Mouse (Mus musculus) liver, embryonic 11.5 days (tissue): Measurements from ENCODE around the gene Parp12. TPM values are rescaled to one million over a fixed set of nuclear protein-coding genes. Genes with fewer than 3 reads are reported as not detected.

Experiments
- ATAC-seq: fragments of 200-750 bp; cut with Nextera tagmentation; replicated peaks from 2 replicates; pipeline ENCODE4 v1.8.0; 2017; ENCODE audit warnings: moderate number of reproducible peaks, mild to moderate bottlenecking, moderate TSS enrichment, moderate library complexity; ENCODE audit not compliant: low FRiP score
- DNase-seq: peaks from one replicate; pipeline ENCODE4 v3.0.0-alpha.2; 2017; ENCODE audit warnings: low spot score
- H3K27ac ChIP-seq: fragments of 300-500 bp; sonication (generic); 2 replicates; pipeline ENCODE4 v1.5.1; 2014; ENCODE audit warnings: mild to moderate bottlenecking, low read depth, low read length, control low read depth
- H3K27me3 ChIP-seq: fragments of 300-500 bp; sonication (generic); replicated peaks from 2 replicates; pipeline ENCODE4 v1.6.1; 2014; ENCODE audit warnings: low read length, mixed read lengths; ENCODE audit not compliant: control insufficient read depth, insufficient read depth
- H3K36me3 ChIP-seq: fragments of 300-500 bp; sonication (generic); 2 replicates; pipeline ENCODE4 v1.6.1; 2014; ENCODE audit warnings: mild to moderate bottlenecking, low read length, moderate library complexity, mixed read lengths; ENCODE audit not compliant: control insufficient read depth, insufficient read depth
- H3K4me1 ChIP-seq: fragments of 300-500 bp; sonication (generic); replicated peaks from 2 replicates; pipeline ENCODE4 v1.6.1; 2014; ENCODE audit warnings: low read length, mixed read lengths; ENCODE audit not compliant: control insufficient read depth, insufficient read depth
- H3K4me2 ChIP-seq: fragments of 300-500 bp; sonication (generic); 2 replicates; pipeline ENCODE4 v1.6.1; 2014; ENCODE audit warnings: mild to moderate bottlenecking, control low read depth, moderate library complexity
- H3K4me3 ChIP-seq: fragments of 300-500 bp; sonication (generic); 2 replicates; pipeline ENCODE4 v1.5.1; 2014; ENCODE audit warnings: low read depth, low read length, control low read depth
- H3K9ac ChIP-seq: fragments of 300-500 bp; sonication (generic); 2 replicates; pipeline ENCODE4 v1.6.1; 2014; ENCODE audit warnings: low read depth, low read length, control low read depth
- H3K9me3 ChIP-seq: fragments of 300-500 bp; sonication (generic); 2 replicates; pipeline ENCODE4 v1.6.1; 2016; ENCODE audit warnings: low read length, inconsistent platforms, mixed read lengths; ENCODE audit not compliant: control insufficient read depth
- WGBS: fragments of 180-500 bp; shearing (Covaris S2); extraction: QIAGEN DNeasy Blood & Tissue Kit; methylation state at CpG from one replicate; pipeline ENCODE4 v1.1.7; 2014; 5-methylcytosine and 5-hydroxymethylcytosine counted together
- polyA plus RNA-seq: library from polyadenylated mRNA; unstranded; fragments of >200 nt; fragmentation: Nextera tagmentation; extraction: Ambion mirVana; gene quantifications from 2 replicates; pipeline ENCODE4 v1.2.1, GENCODE M21; 2014

Parp12 gene
- 3.4 and 3.8 TPM in 2 replicates for polyA plus RNA-seq

GRCm38 (mm10) chr6:39117584-39118455 is at the start of gene Parp12:
TSS of gene Parp12 (minus strand) at chr6:39118349.
- no peaks in the 10 kb centered on the region for H3K4me1 ChIP-seq
- H3K27ac ChIP-seq, result no peak within 1 kb of the TSS
- H3K9me3 ChIP-seq, result peaks cover 3% of the 10 kb centered on the region; the same call in 1 of the 2 replicates
- H3K36me3 ChIP-seq, result no peaks in the 10 kb centered on the region
- H3K4me2 ChIP-seq, result peak within 1 kb of the TSS; percentile 72
- DNase-seq, result peak; percentile 72
- 1% methylated on average over 95 of the region's 101 CpGs for WGBS
- peaks cover 42% of the 10 kb centered on the region for H3K27me3 ChIP-seq
- peak within 1 kb of the TSS; percentile 64 for H3K9ac ChIP-seq
- H3K4me3 ChIP-seq, result peak within 1 kb of the TSS; percentile 75
- ATAC-seq, result peak; percentile 79

DNA sequence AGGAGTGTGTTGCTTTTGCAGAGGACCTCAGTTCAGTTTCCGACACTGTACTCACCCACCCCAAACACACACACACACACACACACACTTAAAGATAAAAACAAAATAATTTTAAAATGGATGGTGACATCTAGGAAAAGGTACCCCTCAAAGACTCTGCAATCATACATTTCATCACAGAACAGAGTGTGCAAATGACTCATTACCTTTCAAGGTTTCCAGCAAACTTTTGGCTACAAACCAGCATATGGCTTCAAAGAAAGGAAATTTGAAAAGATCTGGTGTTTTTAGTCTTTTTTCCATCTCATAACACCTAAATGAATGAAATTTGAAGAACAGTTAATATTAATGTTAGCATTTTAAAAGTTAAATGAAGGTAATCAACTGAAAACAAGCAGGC is 46.7 kb upstream of the Parp12 start:
- 97% methylated on average over 1 of the region's 1 CpGs for WGBS

DNA sequence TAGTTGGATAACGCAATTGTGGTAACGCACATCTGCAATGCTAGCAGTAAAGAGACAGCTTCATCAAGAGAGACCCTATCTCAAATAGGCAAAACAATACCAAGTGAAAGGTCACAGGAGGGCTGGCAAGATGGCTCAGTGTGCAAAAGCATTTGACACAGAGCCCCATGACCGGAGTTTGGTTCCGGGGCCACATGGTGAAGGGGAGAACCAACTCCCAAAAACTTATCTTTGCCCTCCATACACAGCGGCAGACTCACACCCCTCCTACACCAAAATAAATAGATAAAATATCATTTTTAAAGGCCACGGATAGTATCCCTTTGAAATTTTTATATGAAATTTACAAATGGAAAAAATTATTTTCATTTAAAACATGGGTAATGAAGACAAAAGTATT is 43.8 kb upstream of the Parp12 start:
- DNase-seq, result no peak
- ATAC-seq, result peak; percentile 57
- Histone ChIP-seq H3K27ac (no peak overlapping the region), H3K4me2 (no peak overlapping the region), H3K27me3 (no peaks in the 10 kb centered on the region), H3K36me3 (no peaks in the 10 kb centered on the region; the same call in 1 of the 2 replicates), H3K4me3 (no peak overlapping the region), H3K9ac (no peak overlapping the region), H3K4me1 (no peaks in the 10 kb centered on the region), H3K9me3 (no peaks in the 10 kb centered on the region)
- WGBS, result 75% methylated on average over 6 of the region's 6 CpGs

More for the DNA sequence above, 46.7 kb upstream of the Parp12 start:
- ATAC-seq (no peak), DNase-seq (no peak)
- no peak overlapping the region for H3K9ac ChIP-seq
- H3K36me3 ChIP-seq, result no peaks in the 10 kb centered on the region; the same call in 1 of the 2 replicates
- H3K27me3 ChIP-seq, result no peaks in the 10 kb centered on the region
- H3K4me1 ChIP-seq, result no peaks in the 10 kb centered on the region
- H3K9me3 ChIP-seq, result no peaks in the 10 kb centered on the region
- no peak overlapping the region for H3K4me3 ChIP-seq
- H3K4me2 ChIP-seq, result no peak overlapping the region
- no peak overlapping the region for H3K27ac ChIP-seq

GRCm38 (mm10) chr6:39146041-39146440 is 27.9 kb upstream of the Parp12 start:
- H3K27ac ChIP-seq, result no peak overlapping the region
- no peaks in the 10 kb centered on the region for H3K9me3 ChIP-seq
- H3K27me3 ChIP-seq, result no peaks in the 10 kb centered on the region
- ATAC-seq (no peak), DNase-seq (no peak)
- no peak overlapping the region for H3K9ac ChIP-seq
- H3K4me3 ChIP-seq, result no peak overlapping the region
- no peak overlapping the region for H3K4me2 ChIP-seq
- no peaks in the 10 kb centered on the region for H3K4me1 ChIP-seq
- H3K36me3 ChIP-seq, result peaks cover 9% of the 10 kb centered on the region
- WGBS, result 74% methylated on average over 6 of the region's 6 CpGs

DNA sequence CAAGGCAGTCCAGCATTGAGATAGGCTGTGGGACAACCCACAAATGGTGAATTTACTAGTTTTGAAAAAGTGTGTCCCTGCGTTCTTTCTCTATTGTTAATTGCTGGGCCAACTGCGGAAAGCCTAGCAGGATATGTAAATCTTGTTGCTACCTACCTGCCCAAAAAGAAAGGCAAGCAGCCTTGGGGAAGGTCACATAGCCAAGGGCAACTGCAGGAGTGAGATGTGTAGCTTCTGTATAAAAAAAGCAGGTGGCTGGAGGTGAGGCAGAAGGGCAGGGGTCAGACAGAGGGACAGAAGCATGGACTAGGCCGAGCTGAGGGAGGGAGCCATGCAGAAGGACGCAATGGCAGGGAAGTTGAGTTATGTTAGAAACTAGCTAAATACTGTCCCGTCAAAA is 14.4 kb upstream of the Parp12 start:
- Histone ChIP-seq H3K27me3 (no peaks in the 10 kb centered on the region), H3K4me3 (no peak overlapping the region), H3K4me2 (no peak overlapping the region), H3K9ac (no peak overlapping the region), H3K9me3 (no peaks in the 10 kb centered on the region; the same call in 1 of the 2 replicates), H3K4me1 (no peaks in the 10 kb centered on the region), H3K36me3 (no peaks in the 10 kb centered on the region), H3K27ac (no peak overlapping the region)
- no peak for DNase-seq
- WGBS, result 67% methylated on average over 5 of the region's 5 CpGs
- no peak for ATAC-seq

DNA sequence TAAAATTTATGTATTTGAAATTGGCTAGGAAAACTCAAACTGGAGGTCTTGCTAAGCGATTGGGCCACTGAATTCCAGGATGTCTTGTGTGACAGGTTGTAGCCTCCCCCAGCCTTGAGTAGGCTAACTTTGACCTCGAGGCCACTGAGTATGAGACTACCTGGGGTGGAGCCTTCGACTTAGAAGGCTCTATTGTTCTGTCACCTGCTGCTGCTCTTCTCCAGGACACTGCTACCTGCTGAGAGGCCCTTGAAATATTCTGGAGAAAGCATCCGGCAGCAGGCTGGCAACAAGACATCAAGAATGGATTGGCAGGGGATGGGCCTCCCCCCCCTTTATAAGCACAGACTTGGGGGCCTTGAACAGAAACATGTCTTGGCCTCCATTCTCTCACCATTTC is 13.3 kb upstream of the Parp12 start:
- ATAC-seq, result no peak
- H3K9me3 ChIP-seq, result no peaks in the 10 kb centered on the region; the same call in 1 of the 2 replicates
- no peaks in the 10 kb centered on the region for H3K27me3 ChIP-seq
- no peak overlapping the region for H3K27ac ChIP-seq
- 45% methylated on average over 4 of the region's 4 CpGs for WGBS
- no peak overlapping the region for H3K4me2 ChIP-seq
- H3K4me1 ChIP-seq, result no peaks in the 10 kb centered on the region
- DNase-seq, result no peak
- no peaks in the 10 kb centered on the region for H3K36me3 ChIP-seq
- no peak overlapping the region for H3K4me3 ChIP-seq
- no peak overlapping the region for H3K9ac ChIP-seq

DNA sequence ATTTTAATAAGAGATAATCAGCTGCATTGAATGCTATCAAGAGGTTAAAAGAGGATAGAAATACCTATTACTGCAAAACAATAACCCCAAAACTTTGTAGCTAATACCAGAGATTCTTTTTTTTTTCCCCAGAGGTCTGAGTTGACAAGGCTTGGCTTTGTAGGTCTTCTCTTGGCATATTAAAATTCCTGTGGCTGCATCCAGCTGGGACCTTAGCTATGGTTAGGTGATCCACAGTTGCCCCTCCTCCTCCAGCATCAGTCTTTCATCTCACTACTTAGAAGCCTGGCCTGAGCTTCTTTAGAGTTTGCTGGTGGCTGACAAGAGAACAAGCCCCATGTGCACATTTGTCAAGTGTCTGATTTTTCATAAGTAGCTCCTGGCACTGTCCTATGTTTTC is 6.6 kb upstream of the Parp12 start:
- DNase-seq (no peak), ATAC-seq (no peak)
- Histone ChIP-seq H3K9me3 (no peaks in the 10 kb centered on the region; the same call in 1 of the 2 replicates), H3K27me3 (no peaks in the 10 kb centered on the region; the same call in 1 of the 2 replicates), H3K4me3 (no peak overlapping the region), H3K4me1 (no peaks in the 10 kb centered on the region), H3K9ac (no peak overlapping the region), H3K4me2 (no peak overlapping the region), H3K36me3 (no peaks in the 10 kb centered on the region), H3K27ac (no peak overlapping the region)

GRCm38 (mm10) chr6:39120685-39121084 is 2.5 kb upstream of the Parp12 start:
- no peak for DNase-seq
- H3K4me2 ChIP-seq, result no peak overlapping the region
- H3K9ac ChIP-seq, result no peak overlapping the region
- no peak overlapping the region for H3K4me3 ChIP-seq
- H3K4me1 ChIP-seq, result no peaks in the 10 kb centered on the region
- H3K9me3 ChIP-seq, result peaks cover 3% of the 10 kb centered on the region; the same call in 1 of the 2 replicates
- no peak overlapping the region for H3K27ac ChIP-seq
- no peak for ATAC-seq
- H3K36me3 ChIP-seq, result no peaks in the 10 kb centered on the region
- WGBS, result 47% methylated on average over 3 of the region's 3 CpGs
- H3K27me3 ChIP-seq, result peaks cover 37% of the 10 kb centered on the region

GRCm38 (mm10) chr6:39118456-39118881 is 320 bp upstream of the Parp12 start:
- 12% methylated on average over 49 of the region's 49 CpGs for WGBS

More at GRCm38 (mm10) chr6:39118456-39118881, 320 bp upstream of the Parp12 start:
- no peak overlapping the region for H3K27ac ChIP-seq
- peaks cover 3% of the 10 kb centered on the region; the same call in 1 of the 2 replicates for H3K9me3 ChIP-seq
- H3K36me3 ChIP-seq, result no peaks in the 10 kb centered on the region
- peak overlapping the region; percentile 75 for H3K4me3 ChIP-seq
- peak overlapping the region; percentile 72 for H3K4me2 ChIP-seq
- H3K9ac ChIP-seq, result peak overlapping the region; percentile 64
- ATAC-seq, result no peak
- DNase-seq, result no peak
- H3K4me1 ChIP-seq, result no peaks in the 10 kb centered on the region
- H3K27me3 ChIP-seq, result peaks cover 42% of the 10 kb centered on the region
